Mouse (Mus musculus): Measurements from ENCODE around the gene Olfr1193.
"Not testable (repeated sequence)": the region's sequence is repeated elsewhere in the genome, so short reads cannot be mapped to it uniquely, and the experiment has no call there.

DNA sequence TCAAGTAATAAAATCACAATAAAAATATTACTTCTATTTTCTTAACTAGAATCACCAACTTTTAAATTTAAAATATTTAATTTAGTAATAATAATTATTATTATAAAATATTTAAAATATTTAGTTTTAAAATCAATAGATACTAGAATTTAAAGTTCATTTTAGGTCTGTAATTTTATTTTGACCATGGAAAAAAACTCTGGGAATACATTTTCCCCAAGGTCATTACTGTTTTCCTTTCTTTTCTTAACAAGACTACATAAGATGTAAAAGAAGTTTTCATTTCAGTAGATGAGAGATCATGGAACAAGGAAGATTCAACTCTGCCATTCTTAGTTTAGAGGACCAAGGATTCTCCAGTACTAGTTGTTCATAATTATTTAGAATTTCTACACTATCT is at the start of gene Olfr1193:
- TF ChIP-seq USF2 (conservative IDR thresholded peaks at IDR 0.05; ENCODE audit: low read depth, low read length); CTCF (conservative IDR thresholded peaks at IDR 0.05 in 1 of 2, IDR thresholded peaks at IDR 0.05 in 1 of 2; ENCODE audit: low read depth in 2 of 2, low read length in 2 of 2); POLR2A (IDR thresholded peaks at IDR 0.05; ENCODE audit: low read depth, low read length); EP300 (IDR thresholded peaks at IDR 0.05; ENCODE audit: low read length); ZMIZ1 (IDR thresholded peaks at IDR 0.05; ENCODE audit: low read depth, low read length); UBTF (IDR thresholded peaks at IDR 0.05; ENCODE audit: low read depth, low read length); MEF2A (IDR thresholded peaks at IDR 0.05; ENCODE audit: borderline replicate concordance, low read depth, low read length): not testable (repeated sequence)
